Mouse (Mus musculus): ENCODE data around the gene Trpm8. TPM values are rescaled to one million over a fixed set of nuclear protein-coding genes. Genes with fewer than 3 reads are reported as not detected.

Gene Trpm8
- total RNA-seq, 1 experiment from 2014 or later, result not detected

- ATAC-seq (replicated peaks; ENCODE audit: insufficient number of reproducible peaks, low FRiP score, low TSS enrichment, poor library complexity, severe bottlenecking), result no peak
Observed at GRCm38 (mm10) chr1:88290511-88290910, 13.1 kb downstream of the Trpm8 start.

- ATAC-seq (replicated peaks; ENCODE audit: insufficient number of reproducible peaks, low FRiP score, low TSS enrichment, poor library complexity, severe bottlenecking), result no peak
Observed at GRCm38 (mm10) chr1:88291409-88292005, 14.0 kb downstream of the Trpm8 start.

GRCm38 (mm10) chr1:88292057-88292456, 14.6 kb downstream of the Trpm8 start:
- no peak for ATAC-seq (replicated peaks; ENCODE audit: insufficient number of reproducible peaks, low FRiP score, low TSS enrichment, poor library complexity, severe bottlenecking)

- no peak for ATAC-seq (replicated peaks; ENCODE audit: insufficient number of reproducible peaks, low FRiP score, low TSS enrichment, poor library complexity, severe bottlenecking)
Observed at GRCm38 (mm10) chr1:88294650-88295049, 17.2 kb downstream of the Trpm8 start.

- ATAC-seq (replicated peaks; ENCODE audit: insufficient number of reproducible peaks, low FRiP score, low TSS enrichment, poor library complexity, severe bottlenecking), result 0 out of 2 replicates have a peak, but pooled peaks have one; percentile 7
Observed at GRCm38 (mm10) chr1:88296171-88296920, 18.9 kb downstream of the Trpm8 start.

- no peak for ATAC-seq (replicated peaks; ENCODE audit: insufficient number of reproducible peaks, low FRiP score, low TSS enrichment, poor library complexity, severe bottlenecking)
Observed at GRCm38 (mm10) chr1:88297480-88298258, 20.2 kb downstream of the Trpm8 start.

- ATAC-seq (replicated peaks; ENCODE audit: insufficient number of reproducible peaks, low FRiP score, low TSS enrichment, poor library complexity, severe bottlenecking), result no peak
Observed at GRCm38 (mm10) chr1:88298686-88299528, 21.4 kb downstream of the Trpm8 start.

GRCm38 (mm10) chr1:88299529-88299945, 22.1 kb downstream of the Trpm8 start:
- no peak for ATAC-seq (replicated peaks; ENCODE audit: insufficient number of reproducible peaks, low FRiP score, low TSS enrichment, poor library complexity, severe bottlenecking)

- ATAC-seq (replicated peaks; ENCODE audit: insufficient number of reproducible peaks, low FRiP score, low TSS enrichment, poor library complexity, severe bottlenecking), result no peak
Observed at GRCm38 (mm10) chr1:88300301-88301050, 23.0 kb downstream of the Trpm8 start.

GRCm38 (mm10) chr1:88301121-88302014, 23.9 kb downstream of the Trpm8 start:
- ATAC-seq (replicated peaks; ENCODE audit: insufficient number of reproducible peaks, low FRiP score, low TSS enrichment, poor library complexity, severe bottlenecking), result no peak

GRCm38 (mm10) chr1:88302057-88302740, 24.7 kb downstream of the Trpm8 start:
- ATAC-seq (replicated peaks; ENCODE audit: insufficient number of reproducible peaks, low FRiP score, low TSS enrichment, poor library complexity, severe bottlenecking), result no peak

- ATAC-seq (replicated peaks; ENCODE audit: insufficient number of reproducible peaks, low FRiP score, low TSS enrichment, poor library complexity, severe bottlenecking), result no peak
Observed at GRCm38 (mm10) chr1:88303762-88304161, 26.3 kb downstream of the Trpm8 start.

GRCm38 (mm10) chr1:88304261-88304985, 27.0 kb downstream of the Trpm8 start:
- no peak for ATAC-seq (replicated peaks; ENCODE audit: insufficient number of reproducible peaks, low FRiP score, low TSS enrichment, poor library complexity, severe bottlenecking)

GRCm38 (mm10) chr1:88305018-88305795, 27.7 kb downstream of the Trpm8 start:
- no peak for ATAC-seq (replicated peaks; ENCODE audit: insufficient number of reproducible peaks, low FRiP score, low TSS enrichment, poor library complexity, severe bottlenecking)

- no peak for ATAC-seq (replicated peaks; ENCODE audit: insufficient number of reproducible peaks, low FRiP score, low TSS enrichment, poor library complexity, severe bottlenecking)
Observed at GRCm38 (mm10) chr1:88306543-88306942, 29.1 kb downstream of the Trpm8 start.
